Mouse (Mus musculus) ES-E14 (cell line): Measurements from ENCODE around the gene Megf11.

ENCODE experiments used
- CHD2 ChIP-seq: IDR thresholded peaks from 2 replicates; pipeline ENCODE4 v1.6.1; 2014; ENCODE audit warnings: mild to moderate bottlenecking, low read depth, low read length, inconsistent platforms
- HCFC1 ChIP-seq: IDR thresholded peaks from 2 replicates; pipeline ENCODE4 v1.6.1; 2012; ENCODE audit warnings: low read length, inconsistent platforms, borderline replicate concordance; ENCODE audit not compliant: insufficient read depth

GRCm38 (mm10) chr9:64504456-64504855 is 119.0 kb downstream of the Megf11 start:
- TF ChIP-seq CHD2 (no peak), HCFC1 (no peak)
